Mouse (Mus musculus) urinary bladder, postnatal 10 days (tissue): Measurements from ENCODE around the gene Clmp.

Source experiments
- DNase-seq: peaks from one replicate; pipeline ENCODE4 v3.0.0; 2022; ENCODE audit warnings: low spot score

The Clmp gene

GRCm38 (mm10) chr9:40693026-40693425, 7.3 kb downstream of the Clmp start:
- no peak for DNase-seq

GRCm38 (mm10) chr9:40693768-40694167, 8.0 kb downstream of the Clmp start:
- no peak for DNase-seq

- no peak for DNase-seq
Observed at GRCm38 (mm10) chr9:40694284-40694683, 8.5 kb downstream of the Clmp start.

GRCm38 (mm10) chr9:40696086-40696485, 10.3 kb downstream of the Clmp start:
- DNase-seq = no peak

- DNase-seq = no peak
Observed at GRCm38 (mm10) chr9:40699194-40699593, 13.4 kb downstream of the Clmp start.

GRCm38 (mm10) chr9:40700253-40700652, 14.5 kb downstream of the Clmp start:
- DNase-seq = no peak

GRCm38 (mm10) chr9:40704364-40705276, 18.9 kb downstream of the Clmp start:
- DNase-seq = no peak

GRCm38 (mm10) chr9:40708448-40709140, 22.8 kb downstream of the Clmp start:
- no peak for DNase-seq

GRCm38 (mm10) chr9:40709141-40709537, 23.4 kb downstream of the Clmp start:
- no peak for DNase-seq

GRCm38 (mm10) chr9:40709587-40709986, 23.8 kb downstream of the Clmp start:
- DNase-seq = no peak

- no peak for DNase-seq
Observed at GRCm38 (mm10) chr9:40709991-40710390, 24.2 kb downstream of the Clmp start.

- DNase-seq = no peak
Observed at GRCm38 (mm10) chr9:40711654-40712053, 25.9 kb downstream of the Clmp start.

GRCm38 (mm10) chr9:40717182-40717874, 31.6 kb downstream of the Clmp start:
- no peak for DNase-seq

- DNase-seq = no peak
Observed at GRCm38 (mm10) chr9:40717875-40718185, 32.1 kb downstream of the Clmp start.

GRCm38 (mm10) chr9:40720881-40721280, 35.1 kb downstream of the Clmp start:
- DNase-seq = no peak

GRCm38 (mm10) chr9:40723311-40723772, 37.6 kb downstream of the Clmp start:
- no peak for DNase-seq

GRCm38 (mm10) chr9:40724978-40725377, 39.2 kb downstream of the Clmp start:
- no peak for DNase-seq

GRCm38 (mm10) chr9:40727140-40727823, 41.5 kb downstream of the Clmp start:
- no peak for DNase-seq

GRCm38 (mm10) chr9:40727824-40728495, 42.2 kb downstream of the Clmp start:
- DNase-seq = no peak

- DNase-seq = no peak
Observed at GRCm38 (mm10) chr9:40730302-40730700, 44.5 kb downstream of the Clmp start.
